Mouse (Mus musculus) neural tube, embryonic 15.5 days (tissue): ENCODE data around the gene E130114P18Rik. TPM values are rescaled to one million over a fixed set of nuclear protein-coding genes. Genes with fewer than 3 reads are reported as not detected.

ENCODE experiments used
- ATAC-seq: fragments of 200-750 bp; cut with Nextera tagmentation; 2 replicates; pipeline ENCODE4 v1.8.0; 2017; ENCODE audit warnings: mild to moderate bottlenecking, moderate TSS enrichment, moderate library complexity; ENCODE audit not compliant: low FRiP score
- H3K27ac ChIP-seq: fragments of 300-500 bp; sonication (generic); replicated peaks from 2 replicates; pipeline ENCODE4 v1.5.1; 2015; ENCODE audit warnings: mild to moderate bottlenecking, inconsistent platforms
- H3K27me3 ChIP-seq: fragments of 300-500 bp; sonication (generic); replicated peaks from 2 replicates; pipeline ENCODE4 v1.6.1; 2015; ENCODE audit warnings: inconsistent platforms
- H3K36me3 ChIP-seq: fragments of 300-500 bp; sonication (generic); 2 replicates; pipeline ENCODE4 v1.6.1; 2015; ENCODE audit warnings: inconsistent platforms
- H3K4me1 ChIP-seq: fragments of 300-500 bp; sonication (generic); 2 replicates; pipeline ENCODE4 v1.6.1; 2015; ENCODE audit warnings: inconsistent platforms
- H3K4me2 ChIP-seq: fragments of 300-500 bp; sonication (generic); 2 replicates; pipeline ENCODE4 v1.6.1; 2015; ENCODE audit warnings: inconsistent platforms, mild to moderate bottlenecking, moderate library complexity
- H3K4me3 ChIP-seq: fragments of 300-500 bp; sonication (generic); replicated peaks from 2 replicates; pipeline ENCODE4 v1.5.1; 2015; ENCODE audit warnings: mild to moderate bottlenecking, inconsistent platforms
- H3K9ac ChIP-seq: fragments of 300-500 bp; sonication (generic); replicated peaks from 2 replicates; pipeline ENCODE4 v1.6.1; 2015; ENCODE audit warnings: mild to moderate bottlenecking, inconsistent platforms
- H3K9me3 ChIP-seq: fragments of 300-500 bp; sonication (generic); replicated peaks from 2 replicates; pipeline ENCODE4 v1.6.1; 2016; ENCODE audit warnings: inconsistent platforms
- WGBS: fragments of 180-500 bp; shearing (Covaris S2); methylation state at CpG from one replicate; pipeline ENCODE4 v1.1.7; 2015; ENCODE audit warnings: mixed read lengths; 5-methylcytosine and 5-hydroxymethylcytosine counted together
- polyA plus RNA-seq: library from polyadenylated mRNA; unstranded; fragments of >200 nt; fragmentation: Nextera tagmentation; extraction: Ambion mirVana; gene quantifications from 2 replicates; pipeline ENCODE4 v1.2.1, GENCODE M21; 2015

E130114P18Rik gene
- polyA plus RNA-seq, 1 experiment from 2014 or later, result 18.4 TPM

DNA sequence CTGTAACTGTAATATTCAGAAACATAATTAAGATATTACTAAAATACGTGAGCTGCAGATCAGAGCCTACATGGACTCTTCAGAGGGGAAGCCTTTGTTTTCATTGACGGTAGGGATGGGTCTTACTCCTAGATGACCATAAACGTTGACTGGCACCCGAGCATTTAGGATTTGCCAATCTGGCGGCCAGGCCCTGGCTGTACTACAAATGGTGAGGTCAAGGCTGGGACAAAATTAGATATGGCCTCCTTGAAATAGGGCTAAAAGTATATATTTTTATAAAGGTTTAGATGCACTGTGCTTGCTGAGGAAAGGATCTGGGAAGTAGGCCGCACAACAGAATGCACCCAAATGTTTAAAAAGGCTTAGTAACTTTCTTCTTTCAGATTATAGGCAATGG lies 4.6 kb upstream of the E130114P18Rik start:
- Histone ChIP-seq H3K4me2 (no peak overlapping the region), H3K9me3 (no peaks in the 10 kb centered on the region), H3K27me3 (no peaks in the 10 kb centered on the region), H3K27ac (no peak overlapping the region), H3K36me3 (0 out of 2 replicates have a peak, but pooled peaks cover 8% of the 10 kb centered on the region), H3K9ac (no peak overlapping the region), H3K4me1 (peaks cover 7% of the 10 kb centered on the region; the same call in 1 of the 2 replicates), H3K4me3 (no peak overlapping the region)
- 83% methylated on average over 6 of the region's 6 CpGs for WGBS
- no peak for ATAC-seq

DNA sequence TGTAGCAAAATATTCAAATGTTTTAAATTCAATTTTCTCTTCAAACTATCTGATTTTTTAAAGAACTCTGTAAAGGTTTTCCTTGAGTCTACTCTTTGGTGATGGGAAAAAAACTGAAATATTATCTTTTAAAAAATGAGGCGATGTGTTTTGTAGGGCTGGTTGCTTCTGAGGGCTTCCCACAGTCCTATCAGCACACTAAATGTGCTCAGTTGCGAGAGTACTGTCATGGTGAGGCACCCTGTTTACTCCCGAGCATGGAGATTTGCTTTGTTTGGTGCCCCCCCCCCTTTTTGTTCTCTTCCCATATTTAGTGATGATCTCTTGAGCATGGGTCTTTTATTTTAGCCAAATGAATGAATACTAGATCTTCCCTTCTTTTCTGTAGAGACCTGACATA lies 4.2 kb upstream of the E130114P18Rik start:
- no peak for ATAC-seq
- Histone ChIP-seq H3K27me3 (no peaks in the 10 kb centered on the region), H3K36me3 (0 out of 2 replicates have a peak, but pooled peaks cover 8% of the 10 kb centered on the region), H3K9me3 (no peaks in the 10 kb centered on the region), H3K4me2 (no peak overlapping the region), H3K27ac (no peak overlapping the region), H3K4me1 (peaks cover 7% of the 10 kb centered on the region), H3K4me3 (no peak overlapping the region), H3K9ac (no peak overlapping the region)
- 76% methylated on average over 3 of the region's 3 CpGs for WGBS

DNA sequence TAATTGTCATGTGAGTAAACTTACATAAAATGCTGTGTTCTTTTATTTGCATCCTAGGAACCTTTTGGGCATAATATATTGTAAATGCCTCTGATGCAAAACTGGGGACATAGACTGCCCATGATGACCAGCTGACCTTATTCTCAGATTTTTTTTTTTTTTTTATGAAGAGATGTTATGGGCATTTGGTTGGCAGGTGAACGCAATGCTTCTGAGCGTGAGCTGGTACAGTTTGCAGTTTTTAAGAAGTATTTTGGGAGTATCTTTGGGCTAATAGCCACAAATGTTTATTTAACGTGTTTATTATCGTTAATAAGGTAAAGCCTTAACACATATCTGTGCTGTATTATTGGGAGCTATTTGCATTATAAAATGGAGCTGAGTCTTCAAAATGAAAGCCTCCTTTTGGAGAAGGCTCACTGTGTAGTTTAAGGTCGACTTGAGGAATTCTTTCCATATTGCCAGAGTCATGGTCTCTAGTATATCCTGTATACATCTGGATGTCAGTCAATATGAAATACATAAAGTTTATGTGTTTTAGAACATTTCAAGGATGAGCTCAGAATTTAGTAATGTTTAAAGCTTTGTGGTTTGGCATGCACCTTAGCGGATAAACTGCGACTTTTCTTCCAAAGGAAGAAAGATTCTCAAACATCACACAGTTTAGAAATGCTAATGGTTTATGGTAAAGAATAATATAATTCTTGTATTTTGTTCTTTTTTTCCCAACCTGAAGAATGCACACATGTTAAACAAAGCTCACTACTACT lies 3.0 kb upstream of the E130114P18Rik start:
- peaks cover 18% of the 10 kb centered on the region for H3K4me1 ChIP-seq
- H3K36me3 ChIP-seq, result 0 out of 2 replicates have a peak, but pooled peaks cover 8% of the 10 kb centered on the region
- no peak overlapping the region for H3K9ac ChIP-seq
- peak overlapping the region; percentile 65 for H3K4me2 ChIP-seq
- H3K9me3 ChIP-seq, result no peaks in the 10 kb centered on the region
- ATAC-seq, result no peak
- WGBS, result 66% methylated on average over 7 of the region's 7 CpGs
- H3K27ac ChIP-seq, result no peak overlapping the region
- H3K4me3 ChIP-seq, result no peak overlapping the region; the same call in 1 of the 2 replicates
- no peaks in the 10 kb centered on the region; the same call in 1 of the 2 replicates for H3K27me3 ChIP-seq

DNA sequence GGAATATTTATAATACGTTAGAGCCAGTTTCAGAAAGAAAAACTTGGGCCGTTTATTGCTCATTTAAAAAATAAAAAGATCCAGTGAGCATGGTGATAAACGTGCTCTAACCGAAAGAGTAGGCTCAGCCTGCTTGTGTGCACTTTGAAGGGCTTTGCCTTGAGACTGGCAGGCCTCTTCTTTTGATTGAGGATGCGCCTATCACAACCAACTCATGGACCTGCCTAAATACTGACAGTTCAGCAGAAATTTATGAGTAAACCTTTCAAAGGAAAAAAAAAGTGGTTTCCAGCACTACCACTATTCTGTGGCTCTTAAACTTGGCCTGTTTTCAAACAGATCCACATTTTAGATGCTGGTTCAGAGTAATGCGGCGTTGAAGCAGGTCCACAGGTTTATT lies 2.1 kb upstream of the E130114P18Rik start:
- H3K27me3 ChIP-seq, result peaks cover 2% of the 10 kb centered on the region
- ATAC-seq, result no peak
- no peak overlapping the region for H3K9ac ChIP-seq
- 31% methylated on average over 7 of the region's 7 CpGs for WGBS
- peak overlapping the region; percentile 65 for H3K4me2 ChIP-seq
- peak overlapping the region; percentile 78 for H3K4me3 ChIP-seq
- H3K4me1 ChIP-seq, result peaks cover 20% of the 10 kb centered on the region
- H3K27ac ChIP-seq, result peak overlapping the region; percentile 86
- H3K36me3 ChIP-seq, result 0 out of 2 replicates have a peak, but pooled peaks cover 8% of the 10 kb centered on the region
- no peaks in the 10 kb centered on the region for H3K9me3 ChIP-seq

DNA sequence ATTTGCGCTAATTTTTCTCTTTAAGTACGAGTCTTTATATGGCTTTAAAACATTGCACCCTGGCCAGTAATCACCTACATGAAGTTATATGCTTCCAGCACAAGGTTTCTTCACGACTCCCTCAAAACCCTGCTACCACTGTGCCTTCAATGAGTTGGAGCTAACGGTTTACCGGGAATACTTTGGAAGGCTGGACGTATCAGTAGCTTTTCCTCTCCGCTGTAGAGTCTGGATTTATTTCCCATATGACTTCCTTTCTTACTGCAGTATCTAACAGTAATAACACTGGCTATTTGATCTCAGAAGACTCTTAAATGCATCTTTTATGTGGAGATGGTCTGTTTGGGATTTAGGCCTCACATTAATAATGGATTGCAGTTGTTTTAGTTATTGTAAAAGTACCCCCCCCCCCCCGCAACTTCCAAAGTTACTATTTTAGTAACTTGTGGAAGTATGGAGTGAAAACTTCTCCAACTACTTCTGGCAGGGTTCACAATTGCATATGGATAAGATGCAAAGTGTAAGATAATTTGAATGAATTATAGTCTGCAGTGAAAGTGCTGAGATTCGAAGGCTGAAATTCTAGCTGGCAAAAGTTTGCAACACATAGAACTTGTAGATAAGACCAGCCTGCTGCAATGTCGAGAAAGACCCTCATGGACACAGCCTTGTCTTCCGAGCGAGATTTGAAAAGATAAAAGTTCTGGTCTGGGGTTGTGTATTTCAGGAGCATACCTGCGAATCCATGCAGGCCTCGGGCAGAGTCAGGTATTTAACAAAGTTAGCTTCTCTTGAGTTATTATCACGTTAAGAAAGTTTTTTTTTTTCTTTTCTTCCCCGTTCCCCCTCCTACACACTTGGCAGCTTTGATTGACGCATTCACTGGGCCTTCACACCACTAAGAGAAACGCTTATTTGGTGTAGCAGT lies 1.4 kb upstream of the E130114P18Rik start:
- no peaks in the 10 kb centered on the region for H3K9me3 ChIP-seq
- H3K27ac ChIP-seq, result peak overlapping the region; percentile 86
- peaks cover 26% of the 10 kb centered on the region for H3K4me1 ChIP-seq
- 0 out of 2 replicates have a peak, but pooled peaks cover 8% of the 10 kb centered on the region for H3K36me3 ChIP-seq
- H3K4me3 ChIP-seq, result peak overlapping the region; percentile 78
- H3K4me2 ChIP-seq, result peak overlapping the region; percentile 65
- 8% methylated on average over 18 of the region's 18 CpGs for WGBS
- ATAC-seq, result no peak
- peaks cover 4% of the 10 kb centered on the region for H3K27me3 ChIP-seq
- H3K9ac ChIP-seq, result peak overlapping the region; percentile 75

DNA sequence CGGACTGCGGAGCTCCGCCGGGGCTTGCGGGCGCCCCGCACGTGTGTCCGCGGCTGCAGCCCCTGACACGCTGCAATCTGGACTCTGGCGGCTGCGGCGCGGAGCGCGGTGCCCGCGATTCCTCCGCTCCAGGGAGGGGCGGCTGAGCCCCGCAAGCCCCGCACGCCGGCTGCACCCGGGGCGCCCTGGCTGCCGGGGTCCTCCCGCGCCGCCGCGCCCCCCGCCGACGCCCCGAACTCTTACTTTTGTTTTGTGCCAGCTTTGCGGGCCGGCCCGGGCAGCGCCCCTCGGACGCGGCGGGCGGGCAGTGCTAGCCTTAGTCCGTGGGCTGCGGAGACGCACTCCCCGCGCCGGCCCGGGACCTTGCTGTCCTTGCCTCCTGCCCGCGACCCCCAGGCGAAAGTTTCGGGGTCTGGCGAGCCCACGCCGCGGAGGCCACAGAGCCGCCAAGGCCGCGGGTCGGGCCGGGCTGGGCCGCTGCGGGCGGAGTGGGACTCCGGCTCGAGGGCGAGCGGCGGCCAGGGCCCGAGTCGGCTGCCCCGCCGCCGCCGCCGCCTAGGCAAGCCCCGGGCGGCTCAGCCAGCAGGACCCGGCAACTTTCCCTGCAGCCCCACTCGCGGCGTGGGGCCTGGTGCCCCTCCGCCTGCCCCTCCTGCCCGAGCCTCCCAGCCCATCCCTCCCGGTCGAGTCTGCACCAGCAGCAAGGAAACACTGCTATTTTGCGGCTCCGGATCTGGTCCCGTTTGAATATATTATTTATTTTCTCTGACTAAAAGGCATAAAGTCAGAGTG lies 529 bp upstream of the E130114P18Rik start:
- H3K36me3 ChIP-seq, result 0 out of 2 replicates have a peak, but pooled peaks cover 5% of the 10 kb centered on the region
- under 1% methylated on average over 85 of the region's 94 CpGs for WGBS
- H3K27ac ChIP-seq, result peak overlapping the region; percentile 86
- H3K4me1 ChIP-seq, result peaks cover 32% of the 10 kb centered on the region
- peak overlapping the region; percentile 75 for H3K9ac ChIP-seq
- H3K9me3 ChIP-seq, result no peaks in the 10 kb centered on the region
- ATAC-seq, result peak; percentile 54
- H3K4me2 ChIP-seq, result peak overlapping the region; percentile 65
- H3K4me3 ChIP-seq, result peak overlapping the region; percentile 78
- peaks cover 4% of the 10 kb centered on the region for H3K27me3 ChIP-seq

DNA sequence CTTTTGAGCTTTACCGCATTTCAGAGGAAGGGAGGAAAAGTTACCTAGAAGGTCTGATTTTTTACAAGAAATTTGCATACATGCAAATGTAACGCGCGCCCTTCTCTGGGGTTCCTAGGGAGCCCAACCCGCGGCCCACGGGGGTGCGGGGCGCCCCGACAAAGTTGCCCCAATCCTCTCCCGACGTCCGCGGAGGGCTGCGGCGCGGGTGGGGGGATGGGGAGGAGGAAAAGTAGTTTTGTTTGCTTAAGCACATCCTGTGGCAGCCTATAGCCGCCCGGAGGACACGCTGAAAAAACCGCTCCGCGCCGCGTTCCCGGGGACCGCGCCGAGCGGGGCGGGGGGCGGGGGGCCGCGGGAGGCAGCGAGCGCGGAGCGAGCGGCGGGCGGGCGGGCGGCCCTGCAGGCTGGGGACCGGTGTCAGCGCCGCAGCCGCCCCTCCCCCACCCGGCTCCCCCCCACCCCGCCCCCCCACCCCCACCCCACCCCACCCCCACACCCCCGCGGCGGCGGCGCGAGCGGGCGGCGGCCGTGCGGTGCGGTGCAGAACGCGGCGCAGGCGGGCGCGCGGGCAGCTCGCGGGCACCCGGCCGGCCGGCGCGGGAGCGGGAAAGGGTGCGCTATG lies 685 bp downstream of the E130114P18Rik start:
- no peaks in the 10 kb centered on the region for H3K36me3 ChIP-seq
- peaks cover 33% of the 10 kb centered on the region for H3K4me1 ChIP-seq
- WGBS, result under 1% methylated on average over 47 of the region's 77 CpGs
- peak overlapping the region; percentile 65 for H3K4me2 ChIP-seq
- H3K4me3 ChIP-seq, result peak overlapping the region; percentile 78
- H3K9me3 ChIP-seq, result no peaks in the 10 kb centered on the region
- peaks cover 4% of the 10 kb centered on the region for H3K27me3 ChIP-seq
- H3K9ac ChIP-seq, result peak overlapping the region; percentile 75
- peak overlapping the region; percentile 86 for H3K27ac ChIP-seq
- ATAC-seq, result peak; percentile 42

DNA sequence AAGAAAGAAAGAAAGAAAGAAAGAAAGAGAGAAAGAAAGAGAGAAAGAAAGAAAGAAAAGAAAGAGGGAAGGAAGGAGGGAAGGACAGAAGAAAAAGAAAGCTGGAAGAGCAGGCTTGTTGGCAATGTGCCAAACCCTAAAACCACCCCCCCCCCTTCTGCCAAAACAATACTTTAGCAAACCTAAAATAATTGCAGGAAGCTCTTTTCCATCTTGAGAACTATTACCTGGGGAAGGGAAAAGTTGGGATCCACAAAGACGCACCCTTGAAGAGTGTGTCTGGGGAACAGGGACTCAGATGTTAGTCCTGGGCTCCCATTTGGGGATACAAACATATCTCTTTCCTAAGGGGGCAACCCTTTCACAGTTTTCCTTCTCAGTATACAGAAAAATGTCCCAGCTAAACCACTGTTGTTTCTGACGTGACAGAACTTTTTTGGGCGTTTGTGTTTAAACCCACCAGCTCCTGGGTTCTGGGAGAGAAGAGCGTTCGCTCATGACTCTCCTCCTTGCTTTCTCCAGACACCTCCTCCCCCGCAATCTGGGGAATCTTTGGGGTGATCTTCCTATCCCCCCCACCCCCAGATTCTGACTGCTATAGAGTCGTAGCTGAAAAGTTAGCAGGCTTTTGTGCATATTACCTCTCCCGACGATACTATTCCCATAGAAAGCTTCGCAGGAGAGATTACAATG lies 1.3 kb downstream of the E130114P18Rik start:
- WGBS, result under 1% methylated on average over 10 of the region's 10 CpGs
- H3K27me3 ChIP-seq, result peaks cover 4% of the 10 kb centered on the region
- H3K36me3 ChIP-seq, result no peaks in the 10 kb centered on the region
- peak overlapping the region; percentile 75 for H3K9ac ChIP-seq
- H3K27ac ChIP-seq, result peak overlapping the region; percentile 86
- no peak for ATAC-seq
- no peaks in the 10 kb centered on the region for H3K9me3 ChIP-seq
- H3K4me3 ChIP-seq, result peak overlapping the region; percentile 78
- peaks cover 36% of the 10 kb centered on the region for H3K4me1 ChIP-seq
- peak overlapping the region; percentile 65 for H3K4me2 ChIP-seq

DNA sequence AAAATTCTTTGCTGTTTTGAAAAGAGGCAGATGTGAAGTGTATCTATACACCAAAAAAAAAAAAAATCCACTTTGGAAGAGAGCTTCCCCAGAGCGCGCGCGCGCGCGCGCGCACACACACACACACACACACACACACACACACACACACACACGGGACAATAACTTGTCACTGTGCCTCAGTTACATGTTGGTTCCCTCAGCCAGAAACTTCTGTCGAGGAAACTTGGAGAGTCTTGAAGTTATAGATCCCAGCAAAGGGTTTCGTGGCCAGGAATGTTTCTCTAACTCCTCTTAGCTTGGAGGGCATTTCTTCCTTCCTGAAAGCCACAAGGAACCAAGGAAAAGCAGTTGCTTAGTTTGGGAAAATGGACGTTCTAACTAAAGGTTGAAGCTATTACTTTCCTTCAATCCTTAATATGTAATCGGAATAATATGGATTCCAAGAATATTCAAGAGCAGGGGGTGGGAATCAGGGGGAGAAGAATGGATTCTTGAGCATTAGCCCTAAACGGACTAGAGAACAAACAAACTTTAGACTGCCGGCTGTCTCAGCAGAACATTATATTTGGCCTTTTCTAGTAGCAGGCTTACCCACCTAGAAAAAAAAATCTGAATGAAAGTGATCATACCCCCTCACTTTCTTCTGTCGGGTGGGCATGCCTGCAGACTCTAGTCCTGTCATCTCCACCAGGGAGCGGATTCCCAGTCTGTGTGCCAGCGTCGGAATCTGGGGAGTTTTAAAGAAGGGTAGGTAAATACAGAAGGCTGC lies 2.2 kb downstream of the E130114P18Rik start:
- WGBS, result under 1% methylated on average over 20 of the region's 20 CpGs
- no peak for ATAC-seq
- peaks cover 38% of the 10 kb centered on the region for H3K4me1 ChIP-seq
- H3K4me2 ChIP-seq, result peak overlapping the region; percentile 65
- H3K27ac ChIP-seq, result peak overlapping the region; percentile 86
- H3K36me3 ChIP-seq, result no peaks in the 10 kb centered on the region
- 0 out of 2 replicates have a peak overlapping the region, but pooled peaks have one; percentile 22 for H3K9ac ChIP-seq
- H3K4me3 ChIP-seq, result peak overlapping the region; percentile 21
- H3K27me3 ChIP-seq, result peaks cover 4% of the 10 kb centered on the region
- H3K9me3 ChIP-seq, result no peaks in the 10 kb centered on the region

DNA sequence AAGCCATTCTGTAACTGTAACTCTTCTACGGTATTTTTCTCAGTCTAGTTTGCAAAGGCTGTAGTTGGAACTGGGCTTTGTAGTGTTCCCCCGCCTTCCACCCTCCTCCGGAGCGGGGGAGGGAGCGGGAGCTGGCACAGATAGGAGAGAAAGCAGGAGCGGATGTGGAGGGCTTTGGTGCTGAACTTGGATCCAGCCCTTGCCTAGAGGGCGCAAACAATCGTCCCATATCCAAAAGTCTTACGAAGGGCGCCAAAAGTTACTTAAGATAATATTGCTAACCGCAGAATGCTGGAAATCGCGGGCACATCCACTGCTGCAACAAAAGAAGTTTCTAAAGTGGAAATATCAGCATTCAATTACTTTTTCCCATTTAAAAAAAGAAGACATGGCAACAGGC lies 2.8 kb downstream of the E130114P18Rik start:
- no peak overlapping the region for H3K9ac ChIP-seq
- WGBS, result under 1% methylated on average over 13 of the region's 13 CpGs
- H3K36me3 ChIP-seq, result no peaks in the 10 kb centered on the region
- peaks cover 37% of the 10 kb centered on the region for H3K4me1 ChIP-seq
- H3K4me2 ChIP-seq, result peak overlapping the region; percentile 65
- no peak for ATAC-seq
- H3K27ac ChIP-seq, result peak overlapping the region; percentile 79
- peaks cover 4% of the 10 kb centered on the region for H3K27me3 ChIP-seq
- H3K9me3 ChIP-seq, result no peaks in the 10 kb centered on the region
- H3K4me3 ChIP-seq, result peak overlapping the region; percentile 21
